Mouse (Mus musculus) testis, adult 2 months (tissue): ENCODE results near the gene Ramp1. TPM values are rescaled to one million over a fixed set of nuclear protein-coding genes. Genes with fewer than 3 reads are reported as not detected.
A peak's percentile ranks its signal among the peaks of the same experiment; 100 is the strongest.

ENCODE experiments used
- H3K27ac ChIP-seq: fragments of 200-500 bp; 2 replicates; pipeline ENCODE4 v1.5.1; 2012; ENCODE audit warnings: low read depth, low read length; ENCODE audit not compliant: control insufficient read depth, insufficient read depth
- H3K27me3 ChIP-seq: fragments of 200-500 bp; 2 replicates; pipeline ENCODE4 v1.6.1; 2012; ENCODE audit warnings: mild to moderate bottlenecking, low read length, moderate library complexity; ENCODE audit not compliant: control insufficient read depth, insufficient read depth
- H3K36me3 ChIP-seq: fragments of 200-500 bp; 2 replicates; pipeline ENCODE4 v1.6.1; 2012; ENCODE audit warnings: mild to moderate bottlenecking, low read length; ENCODE audit not compliant: control insufficient read depth, insufficient read depth
- H3K4me1 ChIP-seq: fragments of 200-500 bp; 2 replicates; pipeline ENCODE4 v1.6.1; 2012; ENCODE audit warnings: low read length; ENCODE audit not compliant: control insufficient read depth, insufficient read depth
- H3K4me3 ChIP-seq: fragments of 200-500 bp; 2 replicates; pipeline ENCODE4 v1.5.1; 2012; ENCODE audit warnings: low read depth, mild to moderate bottlenecking, low read length, moderate library complexity, mixed read lengths; ENCODE audit not compliant: control insufficient read depth
- CTCF ChIP-seq: fragments of 200-500 bp; IDR thresholded peaks from 2 replicates; pipeline ENCODE4 v1.5.1; 2012; ENCODE audit warnings: low read depth, mild to moderate bottlenecking, inconsistent platforms, low read length, moderate library complexity; ENCODE audit not compliant: control insufficient read depth, insufficient read depth, insufficient replicate concordance
- POLR2A ChIP-seq: fragments of 200-500 bp; IDR thresholded peaks from 2 replicates; pipeline ENCODE4 v1.6.1; 2012; ENCODE audit warnings: low read depth, mild to moderate bottlenecking, inconsistent platforms, low read length, moderate library complexity; ENCODE audit not compliant: control insufficient read depth
- polyA plus RNA-seq: library from polyadenylated mRNA; depleted of rRNA; stranded (reverse); fragments of >200 nt; gene quantifications from 2 replicates; pipeline ENCODE4 v1.2.3, GENCODE M21; 2012

Gene Ramp1
- polyA plus RNA-seq, 1 experiment: 2.1 TPM

DNA sequence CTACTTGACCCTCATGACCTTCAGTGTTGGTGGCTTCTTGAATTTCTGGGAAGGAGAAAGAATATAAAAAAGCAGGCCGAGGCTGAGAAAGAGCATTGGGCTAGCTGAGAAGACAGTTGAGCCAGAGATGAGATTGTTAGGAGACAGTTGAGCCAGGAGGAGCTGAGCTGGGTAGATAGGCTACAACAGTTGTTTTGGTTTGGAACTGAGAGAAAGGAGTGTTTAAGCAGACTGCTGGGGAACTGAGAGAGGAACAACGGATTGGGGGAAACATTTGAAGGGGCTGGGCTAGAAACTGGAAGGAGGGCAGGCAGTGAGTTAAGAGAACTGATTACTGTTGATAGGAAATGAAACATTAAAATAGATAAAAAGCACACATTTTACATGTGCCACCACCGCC lies 3.6 kb upstream of the Ramp1 start:
- TF ChIP-seq CTCF: no peak
- no peak for TF ChIP-seq POLR2A
- no peak overlapping the region for H3K4me3 ChIP-seq

GRCm38 (mm10) chr1:91176871-91177270 lies 2.8 kb upstream of the Ramp1 start:
- Histone ChIP-seq H3K27ac (no peak overlapping the region), H3K4me3 (no peak overlapping the region), H3K27me3 (no peaks in the 10 kb centered on the region), H3K4me1 (peaks cover 4% of the 10 kb centered on the region), H3K36me3 (no peaks in the 10 kb centered on the region)
- TF ChIP-seq POLR2A (no peak), CTCF (no peak)

More for the DNA sequence above, 3.6 kb upstream of the Ramp1 start:
- H3K27ac ChIP-seq: no peak overlapping the region
- H3K4me1 ChIP-seq: peaks cover 4% of the 10 kb centered on the region
- H3K27me3 ChIP-seq: no peaks in the 10 kb centered on the region
- H3K36me3 ChIP-seq: no peaks in the 10 kb centered on the region

DNA sequence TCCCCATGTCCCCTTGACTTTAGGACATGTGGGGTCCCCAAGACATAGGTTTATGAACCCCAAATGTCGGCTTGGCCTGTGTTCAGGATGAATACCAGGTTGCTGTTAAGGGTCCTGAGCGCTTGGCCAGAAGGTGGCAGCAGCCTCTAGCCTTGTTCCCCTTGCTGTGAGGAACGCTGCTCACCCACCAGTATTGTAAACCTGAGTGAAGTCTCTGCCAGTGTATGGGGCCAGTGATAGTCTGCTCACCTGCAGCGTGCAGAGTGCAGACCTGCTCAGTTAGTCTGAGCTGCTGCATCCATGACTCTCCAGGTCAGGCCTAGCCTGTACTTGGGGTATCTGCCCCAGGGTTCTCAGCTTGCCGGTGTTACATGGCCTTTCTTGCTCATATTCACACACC lies 536 bp upstream of the Ramp1 start:
- Histone ChIP-seq H3K36me3 (no peaks in the 10 kb centered on the region), H3K4me3 (no peak overlapping the region), H3K27me3 (no peaks in the 10 kb centered on the region), H3K4me1 (peaks cover 4% of the 10 kb centered on the region), H3K27ac (no peak overlapping the region)
- TF ChIP-seq POLR2A (no peak), CTCF (peak; percentile 57; the same call in 1 of the 2 replicates)

DNA sequence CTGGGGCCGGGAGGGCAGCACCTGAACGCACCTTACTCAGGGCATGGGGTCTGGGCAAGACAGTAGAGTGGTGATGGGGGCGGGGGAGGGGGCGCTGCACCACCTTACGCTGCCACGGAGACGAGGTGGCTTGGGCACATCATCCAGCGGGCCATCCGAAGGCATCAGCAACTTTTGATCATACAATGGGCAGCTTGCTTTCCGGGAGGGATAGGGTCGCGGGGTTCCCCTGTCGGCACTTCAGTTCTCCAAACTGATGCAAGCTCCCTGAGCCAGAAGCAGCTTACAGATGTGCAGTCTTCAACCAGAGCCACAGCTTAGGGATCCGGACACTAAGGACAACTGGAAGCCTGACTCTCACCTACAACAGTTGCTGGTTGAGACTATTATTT lies 548 bp downstream of the Ramp1 start:
- H3K27me3 ChIP-seq: no peaks in the 10 kb centered on the region
- no peak overlapping the region for H3K27ac ChIP-seq
- H3K4me1 ChIP-seq: peaks cover 4% of the 10 kb centered on the region
- no peak for TF ChIP-seq POLR2A
- H3K36me3 ChIP-seq: no peaks in the 10 kb centered on the region
- H3K4me3 ChIP-seq: peak overlapping the region; percentile 2

GRCm38 (mm10) chr1:91180723-91181122 lies 1.1 kb downstream of the Ramp1 start:
- Histone ChIP-seq H3K27me3 (no peaks in the 10 kb centered on the region), H3K4me1 (peaks cover 4% of the 10 kb centered on the region), H3K36me3 (no peaks in the 10 kb centered on the region), H3K27ac (no peak overlapping the region), H3K4me3 (no peak overlapping the region)
- no peak for TF ChIP-seq CTCF
- TF ChIP-seq POLR2A: no peak

DNA sequence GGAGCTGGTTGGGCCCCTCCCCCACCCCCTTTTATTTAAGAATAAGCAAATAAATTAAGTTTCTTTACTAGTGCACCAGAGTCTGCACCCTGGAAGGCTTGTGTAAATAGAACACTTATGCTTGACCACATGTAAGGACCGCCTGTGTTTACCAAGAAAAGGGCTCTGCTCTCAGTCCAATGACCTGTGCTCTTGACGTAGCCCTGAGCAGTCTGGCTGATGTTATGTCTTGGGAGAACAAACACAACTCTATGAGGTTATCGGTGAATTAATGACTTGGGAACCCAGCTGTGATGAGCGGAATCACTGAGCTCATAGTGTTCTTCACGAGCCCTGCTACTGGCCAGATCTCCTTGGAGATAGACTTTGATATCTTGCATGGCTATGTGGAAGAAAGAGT lies 1.6 kb downstream of the Ramp1 start:
- TF ChIP-seq CTCF (no peak), POLR2A (no peak)
- Histone ChIP-seq H3K4me3 (no peak overlapping the region), H3K27ac (no peak overlapping the region), H3K36me3 (no peaks in the 10 kb centered on the region), H3K4me1 (peaks cover 4% of the 10 kb centered on the region), H3K27me3 (no peaks in the 10 kb centered on the region)

GRCm38 (mm10) chr1:91181784-91182450 lies 2.3 kb downstream of the Ramp1 start:
- no peaks in the 10 kb centered on the region for H3K36me3 ChIP-seq
- H3K4me3 ChIP-seq: no peak overlapping the region
- H3K27ac ChIP-seq: no peak overlapping the region
- TF ChIP-seq POLR2A (no peak), CTCF (no peak)
- H3K4me1 ChIP-seq: peaks cover 4% of the 10 kb centered on the region
- no peaks in the 10 kb centered on the region for H3K27me3 ChIP-seq

DNA sequence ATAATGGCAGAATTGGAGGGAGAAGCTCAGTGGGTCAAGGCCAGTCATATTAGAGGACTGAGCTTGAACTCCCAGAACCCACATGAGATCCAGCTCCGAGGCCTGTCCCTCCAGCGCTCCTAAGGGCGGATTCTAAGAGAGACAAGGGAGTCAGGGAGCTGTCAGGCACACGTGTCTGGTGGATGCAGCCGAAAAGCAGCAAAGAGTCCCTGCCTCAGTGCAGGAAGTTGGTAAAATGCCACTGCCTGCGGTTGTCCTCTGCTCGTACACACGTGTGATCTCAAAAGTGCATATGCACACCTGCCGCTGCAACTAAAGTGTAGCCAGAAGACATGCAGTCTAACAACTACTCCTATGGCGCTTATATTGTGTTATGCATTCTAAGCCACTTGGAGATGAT lies 3.7 kb downstream of the Ramp1 start:
- Histone ChIP-seq H3K27me3 (no peaks in the 10 kb centered on the region), H3K4me3 (no peak overlapping the region), H3K27ac (no peak overlapping the region), H3K36me3 (no peaks in the 10 kb centered on the region), H3K4me1 (peaks cover 4% of the 10 kb centered on the region)
- TF ChIP-seq CTCF (no peak), POLR2A (no peak)
